Mouse (Mus musculus): ENCODE measurements at regions not wholly inside any gene's neighbourhood (a gene's known extent, or its start where the extent isn't known, plus 50 kb on each side); places are given as distances from the start of the nearest gene placed in this dataset.

GRCm38 (mm10) chr5:100266671-100267510 lies 107.3 kb upstream of the Tmem150c start:
- Histone ChIP-seq H3K27ac (no peak overlapping the region), H3K36me3 (no peaks in the 10 kb centered on the region), H3K9me3 (no peaks in the 10 kb centered on the region), H3K27me3 (replicated peaks) (no peaks in the 10 kb centered on the region), H3K4me2 (replicated peaks) (no peak overlapping the region), H3K4me3 (no peak overlapping the region), H3K9ac (no peak overlapping the region), H3K4me1 (no peaks in the 10 kb centered on the region)
- 0 out of 2 replicates have a peak, but pooled peaks have one; percentile 33 for ATAC-seq (ENCODE audit: low FRiP score, low read depth)
- 68% methylated on average over 17 of the region's 17 CpGs for WGBS

- H3K27ac ChIP-seq, result no peak overlapping the region
- 64% methylated on average over 8 of the region's 8 CpGs for WGBS
Measured at GRCm38 (mm10) chr5:100259803-100260693, 100.4 kb upstream of the Tmem150c start.

GRCm38 (mm10) chr5:100258952-100259710 lies 99.5 kb upstream of the Tmem150c start:
- 79% methylated on average over 12 of the region's 12 CpGs for WGBS
- no peaks in the 10 kb centered on the region for H3K4me1 ChIP-seq
- H3K27ac ChIP-seq, result no peak overlapping the region
- no peaks in the 10 kb centered on the region for H3K27me3 ChIP-seq (replicated peaks)
- H3K9me3 ChIP-seq, result no peaks in the 10 kb centered on the region
- H3K4me3 ChIP-seq, result no peak overlapping the region
- H3K36me3 ChIP-seq, result no peaks in the 10 kb centered on the region
- H3K9ac ChIP-seq, result no peak overlapping the region
- no peak overlapping the region for H3K4me2 ChIP-seq (replicated peaks)
- no peak for ATAC-seq (ENCODE audit: low FRiP score, low read depth)

More at GRCm38 (mm10) chr5:100259803-100260693, 100.4 kb upstream of the Tmem150c start:
- no peak for ATAC-seq (ENCODE audit: low FRiP score, low read depth)
- Histone ChIP-seq H3K4me1 (no peaks in the 10 kb centered on the region), H3K4me3 (no peak overlapping the region), H3K36me3 (no peaks in the 10 kb centered on the region), H3K9ac (no peak overlapping the region), H3K9me3 (no peaks in the 10 kb centered on the region), H3K4me2 (replicated peaks) (no peak overlapping the region), H3K27me3 (replicated peaks) (no peaks in the 10 kb centered on the region)

- H3K4me3 ChIP-seq, result no peak overlapping the region
- H3K27ac ChIP-seq, result no peak overlapping the region
- H3K27me3 ChIP-seq (replicated peaks), result no peaks in the 10 kb centered on the region
- H3K9me3 ChIP-seq, result no peaks in the 10 kb centered on the region
- WGBS, result 90% methylated on average over 9 of the region's 9 CpGs
- H3K4me2 ChIP-seq (replicated peaks), result no peak overlapping the region
- no peaks in the 10 kb centered on the region for H3K36me3 ChIP-seq
- H3K4me1 ChIP-seq, result no peaks in the 10 kb centered on the region
- ATAC-seq (ENCODE audit: low FRiP score, low read depth), result no peak
- no peak overlapping the region for H3K9ac ChIP-seq
Measured at GRCm38 (mm10) chr5:100255276-100255675, 95.7 kb upstream of the Tmem150c start.

- Histone ChIP-seq H3K36me3 (no peaks in the 10 kb centered on the region), H3K27me3 (replicated peaks) (no peaks in the 10 kb centered on the region), H3K27ac (no peak overlapping the region), H3K4me3 (no peak overlapping the region), H3K4me2 (replicated peaks) (no peak overlapping the region), H3K9ac (no peak overlapping the region), H3K4me1 (no peaks in the 10 kb centered on the region), H3K9me3 (no peaks in the 10 kb centered on the region)
- no peak for ATAC-seq (ENCODE audit: low FRiP score, low read depth)
- 97% methylated on average over 6 of the region's 6 CpGs for WGBS
Measured at GRCm38 (mm10) chr5:100252036-100252435, 92.4 kb upstream of the Tmem150c start.

GRCm38 (mm10) chr5:100249757-100250156 lies 90.1 kb upstream of the Tmem150c start:
- Histone ChIP-seq H3K9me3 (no peaks in the 10 kb centered on the region), H3K27ac (no peak overlapping the region), H3K36me3 (no peaks in the 10 kb centered on the region), H3K4me2 (replicated peaks) (no peak overlapping the region), H3K4me1 (no peaks in the 10 kb centered on the region), H3K4me3 (no peak overlapping the region), H3K9ac (no peak overlapping the region), H3K27me3 (replicated peaks) (no peaks in the 10 kb centered on the region)
- 63% methylated on average over 3 of the region's 3 CpGs for WGBS
- ATAC-seq (ENCODE audit: low FRiP score, low read depth), result no peak

GRCm38 (mm10) chr5:100248611-100249010 lies 89.0 kb upstream of the Tmem150c start:
- no peak for ATAC-seq (ENCODE audit: low FRiP score, low read depth)
- H3K27me3 ChIP-seq (replicated peaks), result no peaks in the 10 kb centered on the region
- 80% methylated on average over 5 of the region's 5 CpGs for WGBS
- no peak overlapping the region for H3K4me2 ChIP-seq (replicated peaks)
- H3K9me3 ChIP-seq, result no peaks in the 10 kb centered on the region
- no peak overlapping the region for H3K27ac ChIP-seq
- no peaks in the 10 kb centered on the region for H3K4me1 ChIP-seq
- H3K36me3 ChIP-seq, result no peaks in the 10 kb centered on the region
- H3K9ac ChIP-seq, result no peak overlapping the region
- no peak overlapping the region for H3K4me3 ChIP-seq

- no peak overlapping the region for H3K27ac ChIP-seq
- H3K36me3 ChIP-seq, result no peaks in the 10 kb centered on the region
- no peaks in the 10 kb centered on the region for H3K27me3 ChIP-seq (replicated peaks)
- H3K4me3 ChIP-seq, result no peak overlapping the region
- no peaks in the 10 kb centered on the region for H3K9me3 ChIP-seq
- H3K4me1 ChIP-seq, result no peaks in the 10 kb centered on the region
- H3K9ac ChIP-seq, result no peak overlapping the region
- WGBS, result 97% methylated on average over 2 of the region's 2 CpGs
- ATAC-seq (ENCODE audit: low FRiP score, low read depth), result no peak
- H3K4me2 ChIP-seq (replicated peaks), result no peak overlapping the region
Measured at GRCm38 (mm10) chr5:100246709-100247108, 87.1 kb upstream of the Tmem150c start.

- Histone ChIP-seq H3K4me2 (replicated peaks) (no peak overlapping the region), H3K4me1 (no peaks in the 10 kb centered on the region), H3K9me3 (no peaks in the 10 kb centered on the region), H3K27me3 (replicated peaks) (no peaks in the 10 kb centered on the region), H3K4me3 (no peak overlapping the region), H3K36me3 (no peaks in the 10 kb centered on the region), H3K9ac (no peak overlapping the region), H3K27ac (no peak overlapping the region)
- ATAC-seq (ENCODE audit: low FRiP score, low read depth), result no peak
- WGBS, result 72% methylated on average over 3 of the region's 3 CpGs
Measured at GRCm38 (mm10) chr5:100244811-100245210, 85.2 kb upstream of the Tmem150c start.

GRCm38 (mm10) chr5:100240876-100241275 lies 81.3 kb upstream of the Tmem150c start:
- no peaks in the 10 kb centered on the region for H3K4me1 ChIP-seq
- no peaks in the 10 kb centered on the region for H3K9me3 ChIP-seq
- WGBS, result 73% methylated on average over 6 of the region's 6 CpGs
- no peak overlapping the region for H3K4me3 ChIP-seq
- no peak overlapping the region for H3K9ac ChIP-seq
- no peak overlapping the region for H3K27ac ChIP-seq
- no peak for ATAC-seq (ENCODE audit: low FRiP score, low read depth)
- H3K27me3 ChIP-seq (replicated peaks), result no peaks in the 10 kb centered on the region
- no peaks in the 10 kb centered on the region for H3K36me3 ChIP-seq
- no peak overlapping the region for H3K4me2 ChIP-seq (replicated peaks)

GRCm38 (mm10) chr5:100239632-100240031 lies 80.0 kb upstream of the Tmem150c start:
- ATAC-seq (ENCODE audit: low FRiP score, low read depth), result no peak
- no peak overlapping the region for H3K27ac ChIP-seq
- H3K9me3 ChIP-seq, result no peaks in the 10 kb centered on the region
- 82% methylated on average over 7 of the region's 7 CpGs for WGBS
- H3K27me3 ChIP-seq (replicated peaks), result no peaks in the 10 kb centered on the region
- no peak overlapping the region for H3K9ac ChIP-seq
- H3K4me3 ChIP-seq, result no peak overlapping the region
- H3K36me3 ChIP-seq, result no peaks in the 10 kb centered on the region
- H3K4me2 ChIP-seq (replicated peaks), result no peak overlapping the region
- H3K4me1 ChIP-seq, result no peaks in the 10 kb centered on the region

All from neural tube, embryonic 12.5 days (tissue).